In genomic region chr1:138323076-138323630, GRCm38 (mm10) we compare ENCODE assay signal across 13 mouse cellular contexts. TPM values are rescaled to one million over a fixed set of nuclear protein-coding genes. Genes with fewer than 3 reads are reported as not detected.
DNase-seq lines count a peak whose midpoint lies in the region; ATAC-seq and TF ChIP-seq lines count a peak whose summit lies in the region.
"Had no signal": no experiment of that assay in that cellular context is flagged by ENCODE, and none has a peak within 500 bp of the region (broad histone marks: within the 10 kb centered on the region; RNA-seq: fewer than 3 reads in every experiment).

No protein-coding gene starts in this region.

- H3K36me3 ChIP-seq in midbrain, embryonic 11.5 days (ENCODE audit: control insufficient read depth, insufficient read depth, low read length): no peaks in the 10 kb centered on the region
- H3K36me3 ChIP-seq in midbrain, embryonic 15.5 days (replicated peaks): no peaks in the 10 kb centered on the region
- no peaks in the 10 kb centered on the region for H3K36me3 ChIP-seq in small intestine, adult 2 months (ENCODE audit: control insufficient read depth, insufficient read depth, low read length)
- H3K36me3 ChIP-seq: hindbrain, embryonic 13.5 days had no signal

- H3K9ac ChIP-seq in midbrain, embryonic 11.5 days (ENCODE audit: low read length): no peak overlapping the region
- no peak overlapping the region for H3K9ac ChIP-seq in midbrain, embryonic 15.5 days
- H3K9ac ChIP-seq: hindbrain, embryonic 13.5 days; lung, embryonic 14.5 days had no signal

- no peak overlapping the region for H3K27ac ChIP-seq in midbrain, embryonic 11.5 days (ENCODE audit: low read depth, low read length)
- H3K27ac ChIP-seq in midbrain, embryonic 15.5 days: no peak overlapping the region
- peak overlapping the region; percentile 61 for H3K27ac ChIP-seq in bone marrow, adult 2 months (ENCODE audit: control insufficient read depth, insufficient read depth, low read depth, low read length, poor library complexity)
- peak overlapping the region; percentile 40; the same call in 1 of the 2 replicates for H3K27ac ChIP-seq in small intestine, adult 2 months (ENCODE audit: insufficient read depth, low read depth, low read length)
- H3K27ac ChIP-seq: hindbrain, embryonic 13.5 days had no signal

- H3K4me1 ChIP-seq in midbrain, embryonic 11.5 days (ENCODE audit: control insufficient read depth, insufficient read depth, low read length): peaks cover 11% of the 10 kb centered on the region; the same call in 1 of the 2 replicates
- peaks cover 20% of the 10 kb centered on the region for H3K4me1 ChIP-seq in midbrain, embryonic 15.5 days
- no peaks in the 10 kb centered on the region; the same call in 1 of the 2 replicates for H3K4me1 ChIP-seq in bone marrow, adult 2 months (ENCODE audit: control insufficient read depth, insufficient read depth, low read length)
- no peaks in the 10 kb centered on the region for H3K4me1 ChIP-seq in small intestine, adult 2 months (ENCODE audit: control insufficient read depth, insufficient read depth, insufficient read length, low read length)

- H3K9me3 ChIP-seq in midbrain, embryonic 11.5 days (ENCODE audit: control insufficient read depth, low read length): no peaks in the 10 kb centered on the region
- H3K9me3 ChIP-seq in midbrain, embryonic 15.5 days: no peaks in the 10 kb centered on the region
- H3K9me3 ChIP-seq: hindbrain, embryonic 13.5 days had no signal

- H3K4me2 ChIP-seq in midbrain, embryonic 11.5 days: no peak overlapping the region
- no peak overlapping the region for H3K4me2 ChIP-seq in midbrain, embryonic 15.5 days
- H3K4me2 ChIP-seq: hindbrain, embryonic 13.5 days; lung, embryonic 14.5 days had no signal

- ATAC-seq in midbrain, embryonic 11.5 days (ENCODE audit: low FRiP score): no peak
- no peak for ATAC-seq in midbrain, embryonic 15.5 days (replicated peaks)

- TF ChIP-seq POLR2A in bone marrow, adult 2 months (IDR thresholded peaks at IDR 0.05; ENCODE audit: borderline replicate concordance, control insufficient read depth, low read depth, low read length): no peak
- no peak for TF ChIP-seq POLR2A in small intestine, adult 2 months (IDR thresholded peaks at IDR 0.05; ENCODE audit: low read depth, low read length)

- WGBS in midbrain, embryonic 11.5 days: 87% methylated on average over 4 of the region's 4 CpGs
- 90% methylated on average over 4 of the region's 4 CpGs for WGBS in midbrain, embryonic 15.5 days
- 58% methylated on average over 4 of the region's 4 CpGs for WGBS in bone marrow, adult 2 months
- WGBS in small intestine, adult 2 months: 78% methylated on average over 4 of the region's 4 CpGs

- H3K27me3 ChIP-seq in midbrain, embryonic 11.5 days (ENCODE audit: control insufficient read depth, insufficient read depth, low read length): no peaks in the 10 kb centered on the region
- H3K27me3 ChIP-seq in midbrain, embryonic 15.5 days (replicated peaks): no peaks in the 10 kb centered on the region
- no peaks in the 10 kb centered on the region for H3K27me3 ChIP-seq in small intestine, adult 2 months (ENCODE audit: control insufficient read depth, insufficient read depth, low read length)

- TF ChIP-seq CTCF in bone marrow, adult 2 months (IDR thresholded peaks at IDR 0.05; ENCODE audit: control insufficient read depth, insufficient read depth, low read length): no peak
- TF ChIP-seq CTCF in small intestine, adult 2 months (IDR thresholded peaks at IDR 0.05; ENCODE audit: extremely low read depth, insufficient read length, insufficient replicate concordance, low read depth, low read length): no peak

- peak; percentile 59 for DNase-seq in midbrain, embryonic 11.5 days (ENCODE audit: low spot score, missing footprints)
- peak; percentile 56 for DNase-seq in lung, postnatal 36 days
- DNase-seq in neural tube, embryonic 10.5 days (ENCODE audit: extremely low spot score, low spot score): no peak
- DNase-seq in urinary bladder, postnatal 4 days (ENCODE audit: low spot score in 2 of 2): no peak
- DNase-seq: cerebellum, adult 18-20 months; gastrocnemius, postnatal 36 days; kidney, adult 18-20 months; lung, embryonic 14.5 days had no signal

- H3K4me3 ChIP-seq in midbrain, embryonic 11.5 days (ENCODE audit: low read depth, low read length): no peak overlapping the region
- no peak overlapping the region for H3K4me3 ChIP-seq in midbrain, embryonic 15.5 days
- no peak overlapping the region for H3K4me3 ChIP-seq in bone marrow, adult 2 months (replicated peaks; ENCODE audit: control insufficient read depth, low read depth, low read length)
- no peak overlapping the region for H3K4me3 ChIP-seq in small intestine, adult 2 months (ENCODE audit: low read depth, low read length)
- H3K4me3 ChIP-seq: hindbrain, embryonic 13.5 days had no signal

RNA-seq across cellular contexts. Expression of gene Atp6v1g3, which starts 49.6 kb away (rescaled TPM):
- polyA plus RNA-seq in midbrain, embryonic 11.5 days (2014; fragmentation: Nextera tagmentation; extraction: Ambion mirVana): not detected in 2 replicates
- not detected in 2 replicates for polyA plus RNA-seq in midbrain, embryonic 15.5 days (2015; fragmentation: Nextera tagmentation; extraction: Ambion mirVana)
- polyA plus RNA-seq in bone marrow, adult 2 months (2011; ENCODE audit: insufficient read depth, insufficient read length, low replicate concordance, missing spikeins): not detected in 2 replicates
- not detected in 2 replicates for polyA plus RNA-seq in small intestine, adult 2 months (2012; rRNA removed)
- polyA plus RNA-seq: heart, embryonic 14.5 days; hindbrain, embryonic 13.5 days; lung, embryonic 14.5 days had no signal

Comparison
In these comparisons a context has a peak if more than half of its experiments do, and no peak if none do; other contexts are left out.
1. DNase-seq: peak in midbrain, embryonic 11.5 days (single experiment) and lung, postnatal 36 days (single experiment); none in neural tube, embryonic 10.5 days (single experiment) and urinary bladder, postnatal 4 days (0 of 2).
2. H3K27ac ChIP-seq: peak in bone marrow, adult 2 months (single experiment) and small intestine, adult 2 months (single experiment); none in midbrain, embryonic 11.5 days (single experiment) and midbrain, embryonic 15.5 days (single experiment).